Mouse (Mus musculus) myocyte (in vitro differentiated cells): Measurements from ENCODE around the gene Ankrd36. TPM values are rescaled to one million over a fixed set of nuclear protein-coding genes. Genes with fewer than 3 reads are reported as not detected.

Source experiments
- H3K27me3 ChIP-seq: one replicate; pipeline ENCODE4 v1.6.1; 2011; ENCODE audit not compliant: control insufficient read depth, insufficient read depth, insufficient read length
- H3K36me3 ChIP-seq: one replicate; pipeline ENCODE4 v1.6.1; 2011; ENCODE audit not compliant: control insufficient read depth, insufficient read depth
- H3K4me2 ChIP-seq: one replicate; pipeline ENCODE4 v1.6.1; 2011; ENCODE audit warnings: low read depth, control low read depth
- H3K4me3 ChIP-seq: one replicate; pipeline ENCODE4 v1.5.1; 2011; ENCODE audit warnings: mild to moderate bottlenecking, control low read depth, moderate library complexity
- H3K79me2 ChIP-seq: one replicate; pipeline ENCODE4 v1.6.1; 2011; ENCODE audit not compliant: control insufficient read depth, insufficient read depth
- H3ac ChIP-seq: one replicate; pipeline ENCODE4 v1.6.1; 2011; ENCODE audit not compliant: control insufficient read depth, insufficient read length
- CEBPB ChIP-seq: IDR thresholded peaks from 2 replicates; pipeline ENCODE4 v1.6.1; 2011; ENCODE audit warnings: mild to moderate bottlenecking, moderate library complexity; ENCODE audit not compliant: poor library complexity, insufficient read depth, severe bottlenecking
- E2F4 ChIP-seq: IDR thresholded peaks from one replicate; pipeline ENCODE4 v1.6.1; 2011; ENCODE audit warnings: mild to moderate bottlenecking, control low read depth, moderate library complexity; ENCODE audit not compliant: insufficient read depth
- MAX ChIP-seq: IDR thresholded peaks from one replicate; pipeline ENCODE4 v1.6.1; 2011; ENCODE audit warnings: low read depth, mild to moderate bottlenecking, control low read depth
- MYOD1 ChIP-seq, 3 experiments: IDR thresholded peaks; one replicate each; pipeline ENCODE4 v1.6.1; 2011; ENCODE audit warnings: control low read depth in 2 of 3, low read depth in 2 of 3, mild to moderate bottlenecking in 2 of 3, moderate library complexity in 1 of 3; ENCODE audit not compliant: insufficient read length in 2 of 3, control insufficient read depth in 1 of 3
- MYOG ChIP-seq, 3 experiments: IDR thresholded peaks; one replicate each; pipeline ENCODE4 v1.6.1; 2011; ENCODE audit warnings: control low read depth in 2 of 3, low read depth in 2 of 3, mild to moderate bottlenecking in 2 of 3; ENCODE audit not compliant: insufficient read length in 2 of 3, control insufficient read depth in 1 of 3, insufficient read depth in 1 of 3
- POLR2A ChIP-seq: IDR thresholded peaks from one replicate; pipeline ENCODE4 v1.6.1; 2011; ENCODE audit warnings: low read depth, mild to moderate bottlenecking, control low read depth, moderate library complexity; ENCODE audit not compliant: insufficient read length
- POLR2AphosphoS2 ChIP-seq: IDR thresholded peaks from one replicate; pipeline ENCODE4 v1.6.1; 2011; ENCODE audit warnings: low read depth, control low read depth; ENCODE audit not compliant: insufficient read length
- REST ChIP-seq: IDR thresholded peaks from one replicate; pipeline ENCODE4 v1.6.1; 2011; ENCODE audit warnings: mild to moderate bottlenecking, control low read depth, moderate library complexity; ENCODE audit not compliant: insufficient read depth, insufficient read length
- SRF ChIP-seq: IDR thresholded peaks from one replicate; pipeline ENCODE4 v1.6.1; 2011; ENCODE audit warnings: low read depth; ENCODE audit not compliant: control insufficient read depth, insufficient read length
- TCF12 ChIP-seq: IDR thresholded peaks from one replicate; pipeline ENCODE4 v1.6.1; 2011; ENCODE audit warnings: mild to moderate bottlenecking, control low read depth; ENCODE audit not compliant: poor library complexity, insufficient read depth, severe bottlenecking
- TCF3 ChIP-seq: IDR thresholded peaks from one replicate; pipeline ENCODE4 v1.6.1; 2011; ENCODE audit warnings: low read depth, control low read depth; ENCODE audit not compliant: insufficient read length
- USF1 ChIP-seq: IDR thresholded peaks from one replicate; pipeline ENCODE4 v1.6.1; 2011; ENCODE audit warnings: low read depth, mild to moderate bottlenecking, control low read depth, moderate library complexity
- polyA plus RNA-seq: library from polyadenylated mRNA; unstranded; fragments of >200 nt; fragmentation: generic; extraction: Trizol; gene quantifications from one replicate; pipeline ENCODE4 v1.2.1, GENCODE M21; 2012; ENCODE audit warnings: missing spikeins

The Ankrd36 gene
- polyA plus RNA-seq, 1 experiment = not detected

DNA sequence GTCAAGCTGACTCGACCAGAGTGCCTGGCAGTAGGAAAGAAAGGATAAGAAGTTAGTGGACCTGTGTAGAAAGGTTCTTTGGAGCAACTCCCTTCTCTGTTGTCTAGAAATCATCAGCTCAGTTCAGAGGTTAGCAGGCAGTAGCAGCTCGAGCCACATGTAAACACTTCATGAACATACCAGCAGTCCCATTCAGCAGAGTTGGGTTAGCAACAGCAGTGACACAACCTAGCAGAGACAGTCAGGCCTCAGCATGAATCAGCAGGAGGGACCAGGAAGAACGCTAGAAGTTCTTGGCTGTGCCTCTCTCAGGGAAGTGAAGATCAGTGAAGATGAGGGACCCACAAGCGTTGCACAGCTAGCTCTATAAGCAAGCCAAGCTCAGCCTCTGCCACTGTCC lies 24.0 kb upstream of the Ankrd36 start:
- Histone ChIP-seq H3K27me3 (no peaks in the 10 kb centered on the region), H3K4me3 (no peak overlapping the region), H3K79me2 (peaks cover 11% of the 10 kb centered on the region), H3K4me2 (no peak overlapping the region), H3K36me3 (no peaks in the 10 kb centered on the region), H3ac (no peak overlapping the region)
- TF ChIP-seq TCF3 = no peak
- no peak for TF ChIP-seq CEBPB
- TF ChIP-seq POLR2A = no peak
- TF ChIP-seq MAX = no peak

DNA sequence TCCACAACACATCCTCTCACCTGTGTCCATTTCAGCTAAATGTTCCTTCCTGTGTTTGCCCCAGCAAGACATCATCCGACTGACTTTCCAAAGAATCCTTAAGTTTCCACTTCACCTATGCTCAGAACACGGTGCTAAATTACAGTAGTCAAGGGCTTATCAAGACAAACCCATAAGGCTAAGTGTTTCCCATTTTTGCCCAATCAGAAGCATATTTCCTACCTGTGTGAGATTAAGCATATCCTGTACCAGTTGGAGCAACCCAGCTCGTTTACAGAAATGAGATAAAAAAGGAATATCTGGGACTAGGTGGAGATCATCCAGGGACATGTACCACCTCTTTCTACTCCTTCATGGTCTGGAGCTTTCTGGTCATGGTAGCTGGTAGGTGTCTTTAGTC lies 22.8 kb upstream of the Ankrd36 start:
- Histone ChIP-seq H3K79me2 (no peaks in the 10 kb centered on the region), H3K36me3 (no peaks in the 10 kb centered on the region), H3ac (no peak overlapping the region), H3K4me3 (no peak overlapping the region), H3K4me2 (no peak overlapping the region), H3K27me3 (no peaks in the 10 kb centered on the region)
- TF ChIP-seq POLR2AphosphoS2 = no peak
- no peak for TF ChIP-seq MYOG (IDR thresholded peaks at IDR 0.05; ENCODE audit: control insufficient read depth in 1 of 3, insufficient read depth in 1 of 3, insufficient read length in 2 of 3, low read depth in 2 of 3)
- no peak for TF ChIP-seq MYOD1 (IDR thresholded peaks at IDR 0.05; ENCODE audit: control insufficient read depth in 1 of 3, insufficient read length in 2 of 3, low read depth in 2 of 3)
- TF ChIP-seq USF1 = no peak
- no peak for TF ChIP-seq TCF12

DNA sequence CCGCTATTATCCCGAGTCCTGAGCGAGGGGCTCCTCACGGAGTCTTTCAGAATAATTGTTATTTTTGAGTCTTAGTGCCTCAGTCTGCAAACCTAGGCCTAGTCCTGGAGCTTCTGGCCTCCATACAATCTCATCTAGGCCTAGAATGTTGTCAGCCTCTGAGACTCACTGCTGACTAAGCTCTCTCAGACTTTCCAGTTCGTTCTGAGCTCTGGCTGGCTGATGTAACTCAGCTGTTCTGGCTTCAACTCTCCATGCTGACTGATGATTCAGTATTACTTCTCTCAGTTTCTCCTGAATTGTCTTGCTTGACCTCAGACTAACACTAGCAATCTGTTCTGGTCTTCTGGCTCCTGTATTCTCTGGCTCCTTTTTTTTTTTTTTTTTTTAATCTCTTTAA lies 18.1 kb upstream of the Ankrd36 start:
- Histone ChIP-seq H3K36me3 (no peaks in the 10 kb centered on the region), H3ac (no peak overlapping the region), H3K4me2 (peak overlapping the region; percentile 12), H3K27me3 (no peaks in the 10 kb centered on the region), H3K79me2 (no peaks in the 10 kb centered on the region), H3K4me3 (no peak overlapping the region)
- TF ChIP-seq SRF (no peak), POLR2AphosphoS2 (no peak), MYOD1 (IDR thresholded peaks at IDR 0.05; ENCODE audit: control insufficient read depth in 1 of 3, insufficient read length in 2 of 3, low read depth in 2 of 3) (peak in 1 of 3 experiments; percentile 5), CEBPB (peak; percentile 70; the same call in 1 of the 2 replicates)

DNA sequence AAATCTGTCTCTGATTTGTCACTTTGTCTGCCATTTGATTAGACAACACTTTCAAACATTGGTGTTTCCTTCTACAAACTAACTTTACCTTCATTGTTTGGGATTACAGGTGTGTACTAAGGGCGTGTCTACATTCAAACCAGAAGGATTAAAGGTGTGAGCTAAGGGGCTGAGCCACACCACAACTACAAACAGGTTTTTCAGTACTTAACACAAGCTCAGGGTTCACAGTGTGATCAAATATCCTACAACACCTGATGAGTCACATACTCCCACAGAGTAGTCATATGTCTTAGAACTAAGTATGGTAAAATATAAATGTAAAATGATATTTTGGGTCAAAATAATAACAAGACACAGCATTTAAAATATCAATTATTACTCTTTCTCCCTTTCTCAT lies 17.6 kb upstream of the Ankrd36 start:
- TF ChIP-seq E2F4 (no peak), TCF12 (no peak), MYOG (IDR thresholded peaks at IDR 0.05; ENCODE audit: control insufficient read depth in 1 of 3, insufficient read depth in 1 of 3, insufficient read length in 2 of 3, low read depth in 2 of 3) (no peak), TCF3 (no peak), REST (no peak), MYOD1 (IDR thresholded peaks at IDR 0.05; ENCODE audit: control insufficient read depth in 1 of 3, insufficient read length in 2 of 3, low read depth in 2 of 3) (no peak), USF1 (no peak), POLR2A (no peak), MAX (no peak), CEBPB (no peak), SRF (no peak), POLR2AphosphoS2 (no peak)
- Histone ChIP-seq H3ac (no peak overlapping the region), H3K36me3 (no peaks in the 10 kb centered on the region), H3K27me3 (no peaks in the 10 kb centered on the region), H3K4me3 (no peak overlapping the region), H3K4me2 (peak overlapping the region; percentile 12), H3K79me2 (no peaks in the 10 kb centered on the region)

DNA sequence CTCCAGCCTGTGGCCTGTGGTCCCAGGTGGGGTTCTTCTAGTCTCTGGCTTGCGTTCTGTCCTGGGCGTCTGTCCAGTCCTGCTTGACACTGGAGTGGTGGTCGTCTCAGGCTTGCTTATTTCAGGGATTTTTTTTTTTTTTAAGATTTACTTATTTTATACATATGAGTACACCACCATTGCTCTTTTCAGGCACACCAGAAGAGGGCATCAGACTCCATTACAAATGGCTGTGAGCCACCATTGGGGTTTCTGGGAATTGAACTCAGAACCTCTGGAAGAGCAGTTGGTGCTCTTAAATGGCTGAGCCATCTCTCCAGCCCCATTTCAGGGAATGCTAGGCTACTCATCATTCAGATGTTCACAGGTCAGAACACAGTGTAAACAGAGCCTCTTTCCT lies 9.2 kb upstream of the Ankrd36 start:
- Histone ChIP-seq H3K36me3 (no peaks in the 10 kb centered on the region), H3K27me3 (no peaks in the 10 kb centered on the region), H3K4me3 (no peak overlapping the region), H3ac (no peak overlapping the region), H3K4me2 (no peak overlapping the region), H3K79me2 (no peaks in the 10 kb centered on the region)
- TF ChIP-seq POLR2A (no peak), USF1 (no peak), POLR2AphosphoS2 (no peak), CEBPB (no peak), MAX (no peak), TCF12 (no peak), SRF (no peak), MYOG (IDR thresholded peaks at IDR 0.05; ENCODE audit: control insufficient read depth in 1 of 3, insufficient read depth in 1 of 3, insufficient read length in 2 of 3, low read depth in 2 of 3) (no peak), TCF3 (no peak), REST (no peak), E2F4 (no peak), MYOD1 (IDR thresholded peaks at IDR 0.05; ENCODE audit: control insufficient read depth in 1 of 3, insufficient read length in 2 of 3, low read depth in 2 of 3) (no peak)
